Mouse (Mus musculus) neutrophil, adult 5-6 weeks (primary cell): Measurements from ENCODE around the gene Fkbp10. TPM values are rescaled to one million over a fixed set of nuclear protein-coding genes. Genes with fewer than 3 reads are reported as not detected.

Experiments used
- ATAC-seq: fragments of 151-379, 151-347 bp; 2 replicates; pipeline ENCODE4 v1.8.0; 2017; ENCODE audit warnings: mild to moderate bottlenecking, moderate TSS enrichment; ENCODE audit not compliant: insufficient number of reproducible peaks, poor library complexity, low FRiP score, severe bottlenecking; ENCODE audit errors: extremely low read depth
- total RNA-seq: library from RNA; stranded (forward); fragments of 200-1000 nt; gene quantifications from 2 replicates; pipeline ENCODE4 v1.2.3, GENCODE M21; 2017

Fkbp10 gene
- total RNA-seq, 1 experiment from 2014 or later: not detected

- ATAC-seq: no peak
Observed at GRCm38 (mm10) chr11:100406995-100407705, 8.3 kb upstream of the Fkbp10 start.

- no peak for ATAC-seq
Observed at GRCm38 (mm10) chr11:100408076-100408834, 7.2 kb upstream of the Fkbp10 start.

DNA sequence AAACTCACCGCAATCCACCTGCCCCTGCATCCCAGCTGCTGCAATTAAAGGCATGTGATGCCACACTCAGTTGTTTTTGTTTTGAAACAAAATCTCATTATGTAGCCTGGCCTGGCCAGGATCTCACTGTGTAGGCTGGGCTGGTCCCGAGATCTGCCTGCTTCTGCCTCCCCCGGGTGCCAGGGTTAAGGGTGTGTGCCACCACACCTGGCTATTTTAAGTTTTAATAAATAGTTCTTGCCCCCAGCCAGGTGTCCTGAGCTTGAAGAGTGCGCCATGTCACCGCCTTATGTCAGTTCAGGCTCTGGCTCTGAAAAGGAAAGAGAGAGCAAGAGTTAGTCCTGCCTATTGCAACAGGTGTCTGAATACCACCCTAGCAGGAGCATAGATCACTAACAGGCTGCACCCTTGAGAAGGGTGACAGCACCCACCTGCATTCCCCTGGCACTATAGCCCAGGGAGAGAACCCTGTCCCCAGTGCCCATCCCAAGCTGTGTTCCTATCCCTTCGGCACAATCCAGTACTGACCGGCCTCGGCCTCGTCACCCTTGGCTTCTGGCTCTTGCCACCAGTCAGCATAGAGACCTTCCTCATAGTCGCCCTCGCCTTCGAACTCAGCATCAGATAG, 6.5 kb upstream of the Fkbp10 start:
- no peak for ATAC-seq

GRCm38 (mm10) chr11:100409686-100410085, 5.8 kb upstream of the Fkbp10 start:
- ATAC-seq: no peak

DNA sequence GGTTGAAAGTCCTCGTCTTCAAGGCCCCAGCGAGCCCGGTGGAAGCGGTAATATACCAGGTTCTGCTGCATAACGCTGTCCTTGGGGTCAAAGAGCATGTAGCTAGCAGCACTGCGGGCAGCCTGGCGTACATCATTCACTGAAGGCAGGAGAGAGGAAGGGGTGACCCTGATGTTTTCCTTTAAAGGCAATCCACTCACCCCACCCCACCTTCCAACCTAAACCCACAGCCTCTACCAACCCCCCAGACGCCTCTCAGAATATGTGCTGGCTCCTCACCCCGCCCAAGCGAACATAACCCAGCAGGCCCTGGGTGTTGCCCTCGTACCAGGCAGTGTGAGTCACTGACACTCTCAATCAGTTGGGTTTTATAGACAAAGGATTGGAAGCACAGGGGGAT, 3.8 kb upstream of the Fkbp10 start:
- ATAC-seq: no peak

GRCm38 (mm10) chr11:100413541-100413940, 2.0 kb upstream of the Fkbp10 start:
- no peak for ATAC-seq

GRCm38 (mm10) chr11:100414021-100414913, 1.2 kb upstream of the Fkbp10 start, which contains the start of gene P3h4:
Gene P3h4, minus strand, starts transcription at chr11:100414836.
- no peak for ATAC-seq

- no peak for ATAC-seq
Observed at GRCm38 (mm10) chr11:100421537-100421936, 6.0 kb downstream of the Fkbp10 start.

DNA sequence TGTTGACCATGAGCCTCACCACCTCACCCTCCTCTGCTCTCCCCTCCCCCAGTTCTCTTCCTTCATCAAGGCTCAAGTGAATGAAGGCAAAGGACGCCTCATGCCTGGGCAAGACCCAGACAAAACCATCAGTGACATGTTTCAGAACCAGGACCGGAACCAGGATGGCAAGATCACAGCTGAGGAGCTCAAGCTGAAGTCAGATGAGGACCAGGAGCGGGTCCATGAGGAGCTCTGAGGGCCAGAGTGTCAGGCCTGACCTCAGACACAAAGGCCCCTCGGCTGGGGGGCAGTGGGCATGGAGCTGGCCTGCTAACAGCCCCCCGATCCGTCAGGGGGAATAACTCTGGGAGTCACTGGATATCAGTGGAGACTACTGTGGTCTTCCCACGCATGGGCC, 8.3 kb downstream of the Fkbp10 start:
- no peak for ATAC-seq

DNA sequence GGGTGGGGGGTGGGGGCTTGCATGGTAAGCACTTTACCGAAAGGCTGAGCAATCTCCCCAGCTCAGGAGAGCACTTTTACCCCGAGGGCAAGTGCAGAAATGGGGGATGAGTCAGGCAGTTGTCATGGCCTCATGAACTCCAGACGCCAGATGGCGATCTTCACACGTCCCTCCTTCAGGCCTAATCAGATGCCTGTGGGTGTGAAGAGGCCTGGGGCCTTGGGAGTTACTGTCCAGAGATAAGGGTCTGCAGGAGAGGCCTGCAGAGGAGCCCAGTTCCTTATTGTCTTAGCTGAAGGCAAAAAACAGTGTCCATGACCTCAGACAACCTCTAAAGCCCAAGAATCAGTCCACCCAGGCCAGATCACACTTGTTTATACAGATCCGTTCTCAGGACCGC, 10.4 kb downstream of the Fkbp10 start:
- no peak for ATAC-seq

DNA sequence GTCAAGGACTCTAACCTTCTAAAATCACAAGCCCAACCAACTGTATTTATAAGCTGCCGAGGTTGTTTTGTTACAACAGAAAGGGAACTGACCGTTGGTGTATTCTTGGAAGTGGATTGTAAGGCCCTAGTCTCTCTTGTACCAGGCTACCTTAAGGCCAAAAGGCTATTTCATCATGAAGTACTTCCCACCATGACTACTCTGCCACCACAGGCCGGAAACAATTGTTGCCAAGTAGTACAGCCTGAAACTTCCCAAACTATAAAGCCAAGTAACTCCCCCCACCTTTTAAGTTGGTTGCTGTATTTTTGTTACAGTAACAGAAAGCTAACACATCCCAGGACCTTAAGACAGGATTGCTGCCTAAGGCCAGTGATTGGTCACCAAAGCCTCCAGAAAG, 11.3 kb downstream of the Fkbp10 start:
- no peak for ATAC-seq

DNA sequence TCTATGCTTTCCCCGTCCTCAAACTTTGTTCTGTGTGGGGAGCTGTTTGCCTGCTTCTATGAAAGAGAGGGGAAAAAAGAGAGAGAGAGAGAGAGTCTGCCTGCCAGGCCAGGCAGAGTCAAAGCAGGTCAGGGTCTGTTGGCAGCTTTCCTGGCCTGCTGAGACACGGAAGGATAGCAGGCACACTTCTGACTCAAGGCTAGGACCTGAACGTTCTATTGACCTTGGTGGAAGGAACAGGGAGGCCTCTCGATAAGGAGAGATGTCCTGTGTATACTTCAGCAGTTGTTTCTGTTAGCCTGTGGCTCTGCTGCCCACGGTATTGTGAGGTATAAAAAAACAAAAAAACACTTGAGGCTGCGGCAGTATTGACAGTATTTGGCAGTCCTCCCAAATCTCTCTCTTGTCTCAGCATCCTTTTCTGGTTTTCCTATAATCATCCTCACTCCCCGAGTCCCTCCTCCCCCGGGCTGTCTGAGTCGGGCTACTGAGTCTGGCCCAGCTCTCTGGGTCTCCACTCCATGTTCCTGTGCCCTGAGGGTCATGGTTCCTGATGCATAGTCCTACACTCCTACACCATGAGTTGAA, 13.2 kb downstream of the Fkbp10 start:
- no peak for ATAC-seq

DNA sequence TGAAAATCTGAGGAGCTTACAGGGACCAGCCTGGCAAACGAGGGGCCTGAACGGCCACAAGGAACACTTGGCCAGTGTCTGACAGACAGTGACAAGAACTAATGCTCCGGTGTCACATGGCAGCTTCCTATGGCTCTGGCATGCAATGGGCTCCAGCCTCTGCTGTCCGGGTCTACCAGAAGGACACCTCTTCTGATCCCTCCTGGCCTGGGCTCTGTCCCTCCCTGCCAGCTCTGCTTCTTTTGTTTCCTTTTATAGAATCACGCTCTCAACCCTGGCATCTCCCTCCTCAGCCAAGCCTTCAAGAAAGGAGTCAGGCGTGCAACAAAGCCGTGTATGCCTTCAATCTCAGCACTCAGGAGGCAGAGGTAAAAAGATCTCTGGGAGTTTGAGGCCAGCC, 14.6 kb downstream of the Fkbp10 start:
- ATAC-seq: no peak

DNA sequence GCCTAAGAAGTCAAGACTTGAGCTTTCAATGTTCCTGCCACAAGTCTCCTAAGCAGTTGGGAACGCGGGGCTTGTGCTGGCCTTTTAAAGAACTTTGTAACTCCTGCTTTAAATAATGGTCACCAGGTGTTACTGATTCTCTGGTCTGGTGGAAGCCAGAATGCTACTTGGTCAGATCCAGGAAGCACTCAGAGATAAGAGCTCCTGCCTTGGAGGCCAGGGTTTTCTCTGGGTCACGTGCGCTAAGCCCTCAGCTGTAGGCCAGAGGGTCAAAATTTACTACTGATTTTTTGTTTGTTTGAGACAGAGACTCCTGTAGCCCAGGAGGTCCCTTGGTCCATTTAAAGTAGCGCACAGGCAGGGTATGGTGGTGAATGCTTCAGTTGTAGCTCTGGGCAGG, 16.5 kb downstream of the Fkbp10 start:
- no peak for ATAC-seq

- ATAC-seq: no peak
Observed at GRCm38 (mm10) chr11:100435678-100436246, 20.3 kb downstream of the Fkbp10 start.

- no peak for ATAC-seq
Observed at GRCm38 (mm10) chr11:100437901-100438300, 22.4 kb downstream of the Fkbp10 start.

- ATAC-seq: peak; percentile 60
Observed at GRCm38 (mm10) chr11:100440691-100441522, 25.4 kb downstream of the Fkbp10 start.

DNA sequence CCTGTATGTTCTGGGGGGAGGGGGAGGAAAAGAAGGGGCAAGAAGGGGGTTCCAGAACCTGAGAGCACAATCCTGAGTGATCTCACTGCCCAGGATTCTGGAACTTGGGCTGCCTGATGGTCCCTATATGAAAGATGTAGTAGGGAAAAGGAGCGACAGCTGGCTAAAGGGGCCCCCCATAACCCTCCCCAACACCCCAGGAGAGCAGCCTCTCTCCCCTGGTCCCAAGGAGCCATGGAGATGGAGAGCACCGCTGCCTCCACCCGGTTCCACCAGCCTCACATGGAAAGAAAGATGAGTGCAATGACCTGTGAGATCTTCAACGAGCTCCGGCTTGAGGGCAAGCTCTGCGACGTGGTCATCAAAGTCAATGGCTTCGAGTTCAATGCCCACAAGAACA, 26.3 kb downstream of the Fkbp10 start, which contains the start of the genes Nt5c3b and Klhl10:
Gene Nt5c3b, minus strand, starts transcription at position 12 of the 400 bp plus-strand sequence.
Gene Klhl10, plus strand, starts transcription at position 121 of the 400 bp plus-strand sequence.
- ATAC-seq: no peak
